Mouse (Mus musculus) heart, embryonic 13.5 days (tissue): ENCODE results near the gene Fam155a. TPM values are rescaled to one million over a fixed set of nuclear protein-coding genes. Genes with fewer than 3 reads are reported as not detected.
"Not testable (repeated sequence)": the region's sequence is repeated elsewhere in the genome, so short reads cannot be mapped to it uniquely, and the experiment has no call there.

Source experiments
- ATAC-seq: fragments of 200-750 bp; cut with Nextera tagmentation; 2 replicates; pipeline ENCODE4 v1.8.0; 2017; ENCODE audit warnings: moderate TSS enrichment; ENCODE audit not compliant: insufficient number of reproducible peaks, low FRiP score, low TSS enrichment; ENCODE audit errors: extremely low read depth
- H3K27ac ChIP-seq: fragments of 300-500 bp; sonication (generic); replicated peaks from 2 replicates; pipeline ENCODE4 v1.5.1; 2015; ENCODE audit warnings: moderate library complexity, mild to moderate bottlenecking, inconsistent platforms
- H3K27me3 ChIP-seq: fragments of 300-500 bp; sonication (generic); replicated peaks from 2 replicates; pipeline ENCODE4 v1.6.1; 2015; ENCODE audit warnings: mild to moderate bottlenecking, inconsistent platforms
- H3K36me3 ChIP-seq: fragments of 300-500 bp; sonication (generic); 2 replicates; pipeline ENCODE4 v1.6.1; 2015; ENCODE audit warnings: mild to moderate bottlenecking, inconsistent platforms
- H3K4me1 ChIP-seq: fragments of 300-500 bp; sonication (generic); 2 replicates; pipeline ENCODE4 v1.6.1; 2015; ENCODE audit warnings: inconsistent platforms
- H3K4me2 ChIP-seq: fragments of 300-500 bp; sonication (generic); 2 replicates; pipeline ENCODE4 v1.6.1; 2015; ENCODE audit warnings: inconsistent platforms, mild to moderate bottlenecking, moderate library complexity
- H3K4me3 ChIP-seq: fragments of 300-500 bp; sonication (generic); 2 replicates; pipeline ENCODE4 v1.5.1; 2015; ENCODE audit warnings: moderate library complexity, mild to moderate bottlenecking, inconsistent platforms
- H3K9ac ChIP-seq: fragments of 300-500 bp; sonication (generic); 2 replicates; pipeline ENCODE4 v1.6.1; 2015; ENCODE audit warnings: inconsistent platforms, mild to moderate bottlenecking, moderate library complexity
- H3K9me3 ChIP-seq: fragments of 300-500 bp; sonication (generic); 2 replicates; pipeline ENCODE4 v1.6.1; 2016; ENCODE audit warnings: inconsistent platforms
- WGBS: fragments of 180-500 bp; shearing (Covaris S2); methylation state at CpG from one replicate; pipeline ENCODE4 v1.1.7; 2015; ENCODE audit warnings: mixed read lengths; 5-methylcytosine and 5-hydroxymethylcytosine counted together
- polyA plus RNA-seq: library from polyadenylated mRNA; unstranded; fragments of >200 nt; fragmentation: Nextera tagmentation; extraction: Ambion mirVana; gene quantifications from 2 replicates; pipeline ENCODE4 v1.2.1, GENCODE M21; 2015

The Fam155a gene
- polyA plus RNA-seq, 1 experiment from 2014 or later = 0.08 TPM

- H3K27ac ChIP-seq = no peak overlapping the region
- no peaks in the 10 kb centered on the region for H3K36me3 ChIP-seq
- no peak overlapping the region for H3K4me3 ChIP-seq
- no peak for ATAC-seq
- no peak overlapping the region for H3K9ac ChIP-seq
- no peaks in the 10 kb centered on the region for H3K27me3 ChIP-seq
- WGBS = 79% methylated on average over 5 of the region's 5 CpGs
- no peak overlapping the region for H3K4me2 ChIP-seq
- H3K4me1 ChIP-seq = no peaks in the 10 kb centered on the region
- no peaks in the 10 kb centered on the region for H3K9me3 ChIP-seq
Observed at GRCm38 (mm10) chr8:9394670-9395069, 376.3 kb downstream of the Fam155a start.

- ATAC-seq = no peak
- H3K4me3 ChIP-seq = no peak overlapping the region
- no peaks in the 10 kb centered on the region for H3K9me3 ChIP-seq
- H3K27me3 ChIP-seq = no peaks in the 10 kb centered on the region
- H3K9ac ChIP-seq = no peak overlapping the region
- H3K27ac ChIP-seq = no peak overlapping the region
- H3K4me2 ChIP-seq = no peak overlapping the region
- WGBS = 41% methylated on average over 2 of the region's 2 CpGs
- H3K36me3 ChIP-seq = no peaks in the 10 kb centered on the region
- no peaks in the 10 kb centered on the region for H3K4me1 ChIP-seq
Observed at GRCm38 (mm10) chr8:9393246-9393645, 377.7 kb downstream of the Fam155a start.

GRCm38 (mm10) chr8:9390229-9390628 lies 380.7 kb downstream of the Fam155a start:
- not testable (repeated sequence) for H3K27ac ChIP-seq, H3K36me3 ChIP-seq, H3K9me3 ChIP-seq, ATAC-seq, H3K9ac ChIP-seq, H3K4me1 ChIP-seq, H3K4me3 ChIP-seq, H3K27me3 ChIP-seq, H3K4me2 ChIP-seq
- WGBS = 71% methylated on average over 2 of the region's 2 CpGs

GRCm38 (mm10) chr8:9369201-9369600 lies 401.8 kb downstream of the Fam155a start:
- Histone ChIP-seq H3K9ac (no peak overlapping the region), H3K9me3 (no peaks in the 10 kb centered on the region), H3K27me3 (no peaks in the 10 kb centered on the region), H3K4me2 (no peak overlapping the region), H3K4me1 (no peaks in the 10 kb centered on the region), H3K4me3 (no peak overlapping the region), H3K36me3 (no peaks in the 10 kb centered on the region), H3K27ac (no peak overlapping the region)
- WGBS = 75% methylated on average over 8 of the region's 8 CpGs
- no peak for ATAC-seq

- Histone ChIP-seq H3K9me3 (no peaks in the 10 kb centered on the region), H3K4me1 (no peaks in the 10 kb centered on the region), H3K36me3 (no peaks in the 10 kb centered on the region), H3K27me3 (no peaks in the 10 kb centered on the region), H3K27ac (no peak overlapping the region), H3K4me2 (no peak overlapping the region), H3K4me3 (no peak overlapping the region), H3K9ac (no peak overlapping the region)
- WGBS = 57% methylated on average over 6 of the region's 6 CpGs
- ATAC-seq = no peak
Observed at GRCm38 (mm10) chr8:9367721-9368120, 403.2 kb downstream of the Fam155a start.

GRCm38 (mm10) chr8:9365381-9365780 lies 405.6 kb downstream of the Fam155a start:
- Histone ChIP-seq H3K4me1 (no peaks in the 10 kb centered on the region), H3K27me3 (no peaks in the 10 kb centered on the region), H3K9ac (no peak overlapping the region), H3K36me3 (no peaks in the 10 kb centered on the region), H3K4me3 (no peak overlapping the region), H3K9me3 (no peaks in the 10 kb centered on the region), H3K27ac (no peak overlapping the region), H3K4me2 (no peak overlapping the region)
- 65% methylated on average over 1 of the region's 1 CpGs for WGBS
- ATAC-seq = no peak

GRCm38 (mm10) chr8:9348523-9349135 lies 422.3 kb downstream of the Fam155a start:
- ATAC-seq = no peak
- WGBS = 49% methylated on average over 7 of the region's 7 CpGs
- Histone ChIP-seq H3K27ac (no peak overlapping the region), H3K4me2 (no peak overlapping the region), H3K27me3 (no peaks in the 10 kb centered on the region), H3K9ac (no peak overlapping the region), H3K36me3 (no peaks in the 10 kb centered on the region), H3K9me3 (no peaks in the 10 kb centered on the region), H3K4me3 (no peak overlapping the region), H3K4me1 (no peaks in the 10 kb centered on the region)

GRCm38 (mm10) chr8:9347163-9347562 lies 423.8 kb downstream of the Fam155a start:
- Histone ChIP-seq H3K36me3 (no peaks in the 10 kb centered on the region), H3K4me1 (no peaks in the 10 kb centered on the region), H3K27ac (no peak overlapping the region), H3K4me3 (no peak overlapping the region), H3K4me2 (no peak overlapping the region), H3K9ac (no peak overlapping the region), H3K9me3 (no peaks in the 10 kb centered on the region), H3K27me3 (no peaks in the 10 kb centered on the region)
- 69% methylated on average over 4 of the region's 4 CpGs for WGBS
- no peak for ATAC-seq

- Histone ChIP-seq H3K4me3 (no peak overlapping the region), H3K9ac (no peak overlapping the region), H3K27ac (no peak overlapping the region), H3K36me3 (no peaks in the 10 kb centered on the region), H3K4me1 (no peaks in the 10 kb centered on the region), H3K4me2 (no peak overlapping the region), H3K9me3 (no peaks in the 10 kb centered on the region), H3K27me3 (no peaks in the 10 kb centered on the region)
- WGBS = 70% methylated on average over 4 of the region's 4 CpGs
- ATAC-seq = no peak
Observed at GRCm38 (mm10) chr8:9344136-9344535, 426.8 kb downstream of the Fam155a start.

- Histone ChIP-seq H3K36me3 (no peaks in the 10 kb centered on the region), H3K4me3 (no peak overlapping the region), H3K4me1 (no peaks in the 10 kb centered on the region), H3K27me3 (no peaks in the 10 kb centered on the region), H3K9ac (no peak overlapping the region), H3K9me3 (no peaks in the 10 kb centered on the region), H3K4me2 (no peak overlapping the region), H3K27ac (no peak overlapping the region)
- WGBS = 74% methylated on average over 9 of the region's 9 CpGs
- no peak for ATAC-seq
Observed at GRCm38 (mm10) chr8:9342998-9343397, 428.0 kb downstream of the Fam155a start.

- no peak overlapping the region for H3K4me2 ChIP-seq
- no peak overlapping the region for H3K27ac ChIP-seq
- no peaks in the 10 kb centered on the region for H3K27me3 ChIP-seq
- H3K4me1 ChIP-seq = no peaks in the 10 kb centered on the region
- WGBS = 83% methylated on average over 9 of the region's 9 CpGs
- no peak overlapping the region for H3K4me3 ChIP-seq
- no peaks in the 10 kb centered on the region for H3K9me3 ChIP-seq
- ATAC-seq = no peak
- no peaks in the 10 kb centered on the region for H3K36me3 ChIP-seq
- H3K9ac ChIP-seq = no peak overlapping the region
Observed at GRCm38 (mm10) chr8:9342593-9342992, 428.4 kb downstream of the Fam155a start.

- WGBS = 79% methylated on average over 8 of the region's 8 CpGs
- H3K27me3 ChIP-seq = no peaks in the 10 kb centered on the region
- no peak overlapping the region for H3K4me3 ChIP-seq
- H3K9me3 ChIP-seq = no peaks in the 10 kb centered on the region
- no peak overlapping the region for H3K27ac ChIP-seq
- H3K4me1 ChIP-seq = peaks cover 9% of the 10 kb centered on the region; the same call in 1 of the 2 replicates
- no peak for ATAC-seq
- H3K36me3 ChIP-seq = no peaks in the 10 kb centered on the region
- H3K9ac ChIP-seq = no peak overlapping the region
- H3K4me2 ChIP-seq = no peak overlapping the region
Observed at GRCm38 (mm10) chr8:9337905-9338304, 433.1 kb downstream of the Fam155a start.
